Mouse (Mus musculus) forebrain, postnatal 0 days (tissue): Measurements from ENCODE around the gene Clhc1. TPM values are rescaled to one million over a fixed set of nuclear protein-coding genes. Genes with fewer than 3 reads are reported as not detected.

Source experiments
- ATAC-seq: fragments of 200-750 bp; cut with Nextera tagmentation; 2 replicates; pipeline ENCODE4 v1.8.0; 2017; ENCODE audit warnings: mild to moderate bottlenecking, moderate library complexity
- DNase-seq: peaks from one replicate; pipeline ENCODE4 v3.0.0-alpha.2; 2015
- H3K27ac ChIP-seq: fragments of 300-500 bp; sonication (generic); 2 replicates; pipeline ENCODE4 v1.5.1; 2014; ENCODE audit warnings: low read depth, mild to moderate bottlenecking, antibody characterized with exemption, low read length, moderate library complexity, mixed read lengths
- H3K27me3 ChIP-seq: fragments of 300-500 bp; sonication (generic); 2 replicates; pipeline ENCODE4 v1.6.1; 2014; ENCODE audit warnings: mild to moderate bottlenecking, low read length, mixed read lengths; ENCODE audit not compliant: insufficient read depth
- H3K36me3 ChIP-seq: fragments of 300-500 bp; sonication (generic); 2 replicates; pipeline ENCODE4 v1.6.1; 2014; ENCODE audit warnings: mild to moderate bottlenecking, moderate library complexity; ENCODE audit not compliant: insufficient read depth
- H3K4me1 ChIP-seq: fragments of 300-500 bp; sonication (generic); 2 replicates; pipeline ENCODE4 v1.6.1; 2014; ENCODE audit warnings: antibody characterized with exemption; ENCODE audit not compliant: insufficient read depth
- H3K4me2 ChIP-seq: fragments of 300-500 bp; sonication (generic); 2 replicates; pipeline ENCODE4 v1.6.1; 2014; ENCODE audit warnings: low read depth, mild to moderate bottlenecking, moderate library complexity
- H3K4me3 ChIP-seq: fragments of 300-500 bp; sonication (generic); 2 replicates; pipeline ENCODE4 v1.5.1; 2014; ENCODE audit warnings: low read depth, low read length, mixed read lengths
- H3K9ac ChIP-seq: fragments of 300-500 bp; sonication (generic); 2 replicates; pipeline ENCODE4 v1.6.1; 2014; ENCODE audit warnings: mild to moderate bottlenecking
- H3K9me3 ChIP-seq: fragments of 300-500 bp; sonication (generic); 2 replicates; pipeline ENCODE4 v1.6.1; 2016; ENCODE audit warnings: low read length
- CTCF ChIP-seq: sonication (generic); IDR thresholded peaks from 2 replicates; pipeline ENCODE4 v1.5.1; 2016; ENCODE audit warnings: antibody characterized with exemption, control low read depth, low read depth
- WGBS: fragments of 180-500 bp; shearing (Covaris S2); extraction: QIAGEN DNeasy Blood & Tissue Kit; methylation state at CpG from one replicate; pipeline ENCODE4 v1.1.7; 2014; 5-methylcytosine and 5-hydroxymethylcytosine counted together
- polyA plus RNA-seq: library from polyadenylated mRNA; unstranded; fragments of >200 nt; fragmentation: Nextera tagmentation; extraction: Ambion mirVana; gene quantifications from 2 replicates; pipeline ENCODE4 v1.2.1, GENCODE M21; 2015
- total RNA-seq: library from RNA; depleted of rRNA; stranded (reverse); fragments of >200 nt; gene quantifications from 2 replicates; pipeline ENCODE4 v1.2.3, GENCODE M21; 2014; rRNA removed

Clhc1 gene
- total and polyA plus RNA-seq, 2 experiments from 2014 or later, result 0.16 TPM; not detected in 1

- Histone ChIP-seq H3K9me3 (no peaks in the 10 kb centered on the region), H3K4me1 (no peaks in the 10 kb centered on the region), H3K36me3 (no peaks in the 10 kb centered on the region), H3K9ac (no peak overlapping the region), H3K4me2 (no peak overlapping the region), H3K27ac (no peak overlapping the region), H3K4me3 (no peak overlapping the region), H3K27me3 (no peaks in the 10 kb centered on the region)
- no peak for TF ChIP-seq CTCF
- ATAC-seq (no peak), DNase-seq (no peak)
- WGBS, result 70% methylated on average over 5 of the region's 5 CpGs
These were observed 78.8 kb downstream of the Clhc1 start for GRCm38 (mm10) chr11:29626541-29626940.

DNA sequence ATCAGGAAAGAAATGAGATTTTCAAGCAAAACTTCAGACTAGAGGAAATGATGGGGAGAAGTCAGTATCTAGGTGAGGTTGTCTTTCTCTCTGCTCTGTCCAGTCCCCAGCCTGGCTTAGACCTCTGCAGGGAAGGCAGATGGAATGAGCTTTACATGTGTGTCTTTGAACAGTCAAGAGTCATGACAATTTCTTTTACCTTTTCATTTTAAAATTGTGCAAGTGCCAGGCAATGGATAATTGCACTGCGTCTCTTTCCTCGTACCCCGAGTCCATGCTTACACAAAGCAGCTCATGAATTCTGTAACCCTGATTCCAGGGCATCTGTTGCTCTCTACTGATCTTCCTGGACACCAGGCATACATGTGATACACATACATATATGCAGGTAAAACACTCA lies 80.0 kb downstream of the Clhc1 start:
- Histone ChIP-seq H3K27me3 (no peaks in the 10 kb centered on the region), H3K9ac (no peak overlapping the region), H3K9me3 (no peaks in the 10 kb centered on the region), H3K4me1 (peaks cover 4% of the 10 kb centered on the region; the same call in 1 of the 2 replicates), H3K27ac (no peak overlapping the region), H3K4me2 (no peak overlapping the region), H3K4me3 (no peak overlapping the region), H3K36me3 (no peaks in the 10 kb centered on the region)
- no peak for ATAC-seq
- 88% methylated on average over 3 of the region's 3 CpGs for WGBS
- no peak for TF ChIP-seq CTCF
- DNase-seq, result no peak

Other genes with a start within 250 kb of the Clhc1 start
- 105 and 135 TPM in 2 replicates for gene Ccdc88a, start 174.3 kb upstream of the Clhc1 start, total RNA-seq
- gene Ccdc88a, start 174.3 kb upstream of the Clhc1 start, polyA plus RNA-seq, result 53.4 and 81.6 TPM in 2 replicates
- 3.5 and 4.5 TPM in 2 replicates for gene Prorsd1, start 32.9 kb upstream of the Clhc1 start, total RNA-seq
- 5.9 and 6.5 TPM in 2 replicates for gene Prorsd1, start 32.9 kb upstream of the Clhc1 start, polyA plus RNA-seq
- 32.4 and 43.9 TPM in 2 replicates for gene Mtif2, start 21.5 kb upstream of the Clhc1 start, total RNA-seq
- 23.0 and 35.5 TPM in 2 replicates for gene Mtif2, start 21.5 kb upstream of the Clhc1 start, polyA plus RNA-seq
- gene Rps27a, start 159 bp downstream of the Clhc1 start, total RNA-seq, result 847 and 1,128 TPM in 2 replicates
- 599 and 871 TPM in 2 replicates for gene Rps27a, start 159 bp downstream of the Clhc1 start, polyA plus RNA-seq
- 388 and 400 TPM in 2 replicates for gene Rtn4, start 145.0 kb downstream of the Clhc1 start, total RNA-seq
- gene Rtn4, start 145.0 kb downstream of the Clhc1 start, polyA plus RNA-seq, result 149 and 167 TPM in 2 replicates